16 mouse cellular contexts compared by ENCODE assay signal in genomic region chr9:118832533-118832932, GRCm38 (mm10).
"Had no signal": no experiment of that assay in that cellular context is flagged by ENCODE, and none has a peak within 500 bp of the region (broad histone marks: within the 10 kb centered on the region; RNA-seq: fewer than 3 reads in every experiment).

No protein-coding gene starts in this region.

- H3K36me3 ChIP-seq: liver, embryonic 15.5 days; midbrain, embryonic 12.5 days had no signal

- H3K4me2 ChIP-seq: limb, embryonic 13.5 days; liver, embryonic 12.5 days; liver, embryonic 15.5 days; midbrain, embryonic 12.5 days had no signal

- H3K9ac ChIP-seq: limb, embryonic 13.5 days; liver, embryonic 12.5 days; liver, embryonic 15.5 days; midbrain, embryonic 12.5 days had no signal

- H3K9me3 ChIP-seq: limb, embryonic 10.5 days; limb, embryonic 13.5 days; liver, embryonic 12.5 days; liver, embryonic 15.5 days; midbrain, embryonic 12.5 days had no signal

- H3K4me1 ChIP-seq: liver, embryonic 12.5 days; liver, embryonic 15.5 days had no signal

- DNase-seq: kidney, adult 11 months; kidney, postnatal 25 days; layer of hippocampus, adult 9-11 months; liver; lung, adult 18-20 months; lung, postnatal 4 days; thymus, adult 18-20 months; thymus, postnatal 36 days had no signal

- ATAC-seq: liver, embryonic 12.5 days; midbrain, embryonic 16.5 days had no signal

- H3K4me3 ChIP-seq: layer of hippocampus, adult 2 months; limb, embryonic 10.5 days; limb, embryonic 13.5 days; liver, embryonic 12.5 days; liver, embryonic 15.5 days; midbrain, embryonic 12.5 days had no signal

- H3K27me3 ChIP-seq: limb, embryonic 13.5 days; liver, embryonic 12.5 days; liver, embryonic 15.5 days; midbrain, embryonic 12.5 days had no signal

- H3K27ac ChIP-seq: kidney, postnatal 0 days; layer of hippocampus, adult 2 months; limb, embryonic 10.5 days; limb, embryonic 13.5 days; liver, embryonic 12.5 days; liver, embryonic 15.5 days; midbrain, embryonic 12.5 days had no signal
